Mouse (Mus musculus): Measurements from ENCODE around the gene Efs.
"Not testable (repeated sequence)": the region's sequence is repeated elsewhere in the genome, so short reads cannot be mapped to it uniquely, and the experiment has no call there.

DNA sequence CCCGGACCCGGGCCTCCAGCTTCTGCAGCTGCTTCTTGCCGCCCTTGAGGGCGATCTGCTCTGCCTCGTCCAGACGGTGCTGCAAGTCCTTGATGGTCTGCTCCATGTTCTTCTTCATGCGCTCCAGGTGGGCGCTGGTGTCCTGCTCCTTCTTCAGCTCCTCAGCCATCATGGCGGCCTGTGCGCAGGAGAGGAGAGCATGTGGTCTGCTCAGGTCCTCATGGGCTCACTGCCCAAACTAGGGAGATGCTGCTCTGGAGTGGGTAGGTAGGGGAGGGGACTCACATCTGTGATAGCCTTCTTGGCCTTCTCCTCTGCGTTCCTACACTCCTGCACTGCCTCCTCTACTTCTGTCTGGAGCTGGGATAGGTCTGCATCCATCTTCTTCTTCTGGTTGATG, 46.9 kb upstream of the Efs start:
- TF ChIP-seq GATA1 (IDR thresholded peaks at IDR 0.05; ENCODE audit: borderline replicate concordance, low read length); FLI1 (IDR thresholded peaks at IDR 0.05; ENCODE audit: low read length): not testable (repeated sequence)
